Mouse (Mus musculus): ENCODE measurements around the gene F830045P16Rik. TPM values are rescaled to one million over a fixed set of nuclear protein-coding genes. Genes with fewer than 3 reads are reported as not detected.

The F830045P16Rik gene
- polyA plus RNA-seq, 1 experiment: not detected

- no peak for DNase-seq
These were observed 37.4 kb upstream of the F830045P16Rik start for GRCm38 (mm10) chr2:129573701-129574273.

GRCm38 (mm10) chr2:129569556-129569955 is 33.2 kb upstream of the F830045P16Rik start:
- WGBS: 50% methylated on average over 5 of the region's 5 CpGs
- H3K4me3 ChIP-seq (replicated peaks; ENCODE audit: extremely low read depth, low read depth, low read length): no peak overlapping the region
- no peak for TF ChIP-seq POLR2A (IDR thresholded peaks at IDR 0.05; ENCODE audit: borderline replicate concordance, extremely low read depth, low read depth, low read length)
- no peak for TF ChIP-seq CTCF (IDR thresholded peaks at IDR 0.05; ENCODE audit: insufficient read depth, low read length)
- no peaks in the 10 kb centered on the region for H3K4me1 ChIP-seq (ENCODE audit: control insufficient read depth, insufficient read depth, low read length)
- no peak for DNase-seq

More at GRCm38 (mm10) chr2:129573701-129574273, 37.4 kb upstream of the F830045P16Rik start:
- 26% methylated on average over 4 of the region's 4 CpGs for WGBS
- Histone ChIP-seq H3K4me1 (ENCODE audit: control insufficient read depth, insufficient read depth, low read length) (0 out of 2 replicates have a peak, but pooled peaks cover 2% of the 10 kb centered on the region), H3K4me3 (replicated peaks; ENCODE audit: extremely low read depth, low read depth, low read length) (no peak overlapping the region)
- no peak for TF ChIP-seq CTCF (IDR thresholded peaks at IDR 0.05; ENCODE audit: insufficient read depth, low read length)
- TF ChIP-seq POLR2A (IDR thresholded peaks at IDR 0.05; ENCODE audit: borderline replicate concordance, extremely low read depth, low read depth, low read length): no peak

GRCm38 (mm10) chr2:129569120-129569519 is 32.7 kb upstream of the F830045P16Rik start:
- TF ChIP-seq CTCF (IDR thresholded peaks at IDR 0.05; ENCODE audit: insufficient read depth, low read length) (no peak), POLR2A (IDR thresholded peaks at IDR 0.05; ENCODE audit: borderline replicate concordance, extremely low read depth, low read depth, low read length) (no peak)
- H3K4me3 ChIP-seq (replicated peaks; ENCODE audit: extremely low read depth, low read depth, low read length): no peak overlapping the region
- DNase-seq: no peak
- 56% methylated on average over 7 of the region's 7 CpGs for WGBS
- H3K4me1 ChIP-seq (ENCODE audit: control insufficient read depth, insufficient read depth, low read length): no peaks in the 10 kb centered on the region

- no peak for DNase-seq
- no peaks in the 10 kb centered on the region for H3K4me1 ChIP-seq (ENCODE audit: control insufficient read depth, insufficient read depth, low read length)
- TF ChIP-seq POLR2A (IDR thresholded peaks at IDR 0.05; ENCODE audit: borderline replicate concordance, extremely low read depth, low read depth, low read length) (no peak), CTCF (IDR thresholded peaks at IDR 0.05; ENCODE audit: insufficient read depth, low read length) (no peak)
- no peak overlapping the region for H3K4me3 ChIP-seq (replicated peaks; ENCODE audit: extremely low read depth, low read depth, low read length)
- WGBS: 70% methylated on average over 5 of the region's 5 CpGs
These were observed 27.7 kb upstream of the F830045P16Rik start for GRCm38 (mm10) chr2:129563944-129564709.

GRCm38 (mm10) chr2:129561796-129562195 is 25.4 kb upstream of the F830045P16Rik start:
- TF ChIP-seq CTCF (IDR thresholded peaks at IDR 0.05; ENCODE audit: insufficient read depth, low read length): no peak
- TF ChIP-seq POLR2A (IDR thresholded peaks at IDR 0.05; ENCODE audit: borderline replicate concordance, extremely low read depth, low read depth, low read length): no peak
- 58% methylated on average over 3 of the region's 3 CpGs for WGBS
- Histone ChIP-seq H3K4me1 (ENCODE audit: control insufficient read depth, insufficient read depth, low read length) (no peaks in the 10 kb centered on the region), H3K4me3 (replicated peaks; ENCODE audit: extremely low read depth, low read depth, low read length) (no peak overlapping the region)
- no peak for DNase-seq

GRCm38 (mm10) chr2:129558875-129559219 is 22.4 kb upstream of the F830045P16Rik start:
- Histone ChIP-seq H3K4me1 (ENCODE audit: control insufficient read depth, insufficient read depth, low read length) (no peaks in the 10 kb centered on the region), H3K4me3 (replicated peaks; ENCODE audit: extremely low read depth, low read depth, low read length) (no peak overlapping the region)
- 58% methylated on average over 3 of the region's 3 CpGs for WGBS
- no peak for TF ChIP-seq CTCF (IDR thresholded peaks at IDR 0.05; ENCODE audit: insufficient read depth, low read length)
- TF ChIP-seq POLR2A (IDR thresholded peaks at IDR 0.05; ENCODE audit: borderline replicate concordance, extremely low read depth, low read depth, low read length): no peak
- no peak for DNase-seq

- Histone ChIP-seq H3K4me1 (ENCODE audit: control insufficient read depth, insufficient read depth, low read length) (no peaks in the 10 kb centered on the region), H3K4me3 (replicated peaks; ENCODE audit: extremely low read depth, low read depth, low read length) (no peak overlapping the region)
- WGBS: 41% methylated on average over 12 of the region's 12 CpGs
- no peak for TF ChIP-seq POLR2A (IDR thresholded peaks at IDR 0.05; ENCODE audit: borderline replicate concordance, extremely low read depth, low read depth, low read length)
- no peak for TF ChIP-seq CTCF (IDR thresholded peaks at IDR 0.05; ENCODE audit: insufficient read depth, low read length)
- DNase-seq: no peak
These were observed 21.8 kb upstream of the F830045P16Rik start for GRCm38 (mm10) chr2:129558008-129558874.

GRCm38 (mm10) chr2:129556081-129556480 is 19.7 kb upstream of the F830045P16Rik start:
- WGBS: 71% methylated on average over 6 of the region's 6 CpGs

GRCm38 (mm10) chr2:129550781-129551180 is 14.4 kb upstream of the F830045P16Rik start:
- 58% methylated on average over 2 of the region's 2 CpGs for WGBS

More at GRCm38 (mm10) chr2:129556081-129556480, 19.7 kb upstream of the F830045P16Rik start:
- DNase-seq: no peak
- Histone ChIP-seq H3K4me3 (replicated peaks; ENCODE audit: extremely low read depth, low read depth, low read length) (no peak overlapping the region), H3K4me1 (ENCODE audit: control insufficient read depth, insufficient read depth, low read length) (no peaks in the 10 kb centered on the region)
- TF ChIP-seq POLR2A (IDR thresholded peaks at IDR 0.05; ENCODE audit: borderline replicate concordance, extremely low read depth, low read depth, low read length) (no peak), CTCF (IDR thresholded peaks at IDR 0.05; ENCODE audit: insufficient read depth, low read length) (no peak)

More at GRCm38 (mm10) chr2:129550781-129551180, 14.4 kb upstream of the F830045P16Rik start:
- no peak for DNase-seq
- TF ChIP-seq POLR2A (IDR thresholded peaks at IDR 0.05; ENCODE audit: borderline replicate concordance, extremely low read depth, low read depth, low read length) (no peak), CTCF (IDR thresholded peaks at IDR 0.05; ENCODE audit: insufficient read depth, low read length) (no peak)
- Histone ChIP-seq H3K4me1 (ENCODE audit: control insufficient read depth, insufficient read depth, low read length) (no peaks in the 10 kb centered on the region), H3K4me3 (replicated peaks; ENCODE audit: extremely low read depth, low read depth, low read length) (no peak overlapping the region)
